Mouse (Mus musculus) embryo, embryonic 9.5 days (tissue): ENCODE measurements around the gene Tmem132b.

ENCODE experiments used
- DNase-seq: peaks from one replicate; pipeline ENCODE4 v3.0.0-alpha.2; 2017; ENCODE audit errors: extremely low spot score

Tmem132b gene

DNA sequence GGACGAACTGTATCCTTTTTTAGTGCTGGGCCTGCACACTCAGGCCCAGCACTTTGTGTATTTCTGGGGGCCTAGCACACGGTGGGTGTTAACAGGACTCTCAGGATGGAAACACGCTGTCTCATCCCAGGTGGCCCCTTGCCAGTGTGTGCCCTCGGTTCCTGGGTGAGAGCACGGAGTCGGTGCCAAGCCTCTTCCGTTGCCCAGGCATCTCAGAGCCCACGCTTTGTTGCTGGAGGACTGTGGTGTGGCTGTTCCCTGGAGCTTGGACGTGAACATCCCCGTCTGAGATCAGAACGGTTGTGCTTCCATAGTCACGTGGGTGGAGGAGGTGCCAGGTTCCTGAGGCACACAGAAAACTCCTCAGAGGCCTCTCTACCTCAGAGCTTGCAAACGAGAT lies 47.1 kb downstream of the Tmem132b start:
- DNase-seq: no peak

DNA sequence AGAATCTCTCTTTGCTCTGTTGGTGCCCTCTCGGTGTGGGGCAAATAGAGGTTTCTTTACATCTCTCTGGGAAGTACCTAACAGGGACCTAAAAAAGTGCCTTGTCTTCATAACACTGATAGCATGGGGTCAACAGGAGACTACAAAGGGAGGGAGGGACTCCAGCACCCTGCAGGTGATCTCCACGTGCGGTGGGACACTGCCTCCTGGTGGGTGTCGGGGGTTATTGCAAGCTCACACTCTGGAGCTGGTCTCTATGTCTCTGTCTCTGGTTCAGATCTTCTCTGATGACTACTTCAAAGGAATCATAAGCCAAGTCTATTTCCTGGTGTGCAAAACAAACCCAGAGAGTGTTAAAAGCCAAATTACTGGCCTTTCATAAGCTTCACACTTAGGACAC lies 47.6 kb downstream of the Tmem132b start:
- no peak for DNase-seq

DNA sequence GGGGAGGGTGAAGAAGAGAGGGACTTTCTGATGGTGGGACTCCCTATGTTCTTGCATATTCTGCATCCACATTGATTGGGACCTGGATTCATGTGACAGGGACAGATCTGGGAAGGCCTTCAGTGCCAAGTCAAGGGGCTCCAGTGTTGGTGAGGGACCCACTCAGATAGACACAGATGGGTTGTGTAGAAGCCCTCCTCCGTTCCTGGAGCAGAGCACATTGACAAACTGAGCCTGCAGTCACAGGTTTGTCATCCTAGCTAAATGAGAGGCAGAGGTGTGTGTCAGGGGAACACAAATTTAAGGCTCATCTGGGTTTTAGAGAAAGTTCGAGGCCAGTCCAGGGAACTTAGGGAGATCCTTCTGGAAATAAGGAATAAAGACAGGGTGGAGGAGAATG lies 51.7 kb downstream of the Tmem132b start:
- DNase-seq: no peak

DNA sequence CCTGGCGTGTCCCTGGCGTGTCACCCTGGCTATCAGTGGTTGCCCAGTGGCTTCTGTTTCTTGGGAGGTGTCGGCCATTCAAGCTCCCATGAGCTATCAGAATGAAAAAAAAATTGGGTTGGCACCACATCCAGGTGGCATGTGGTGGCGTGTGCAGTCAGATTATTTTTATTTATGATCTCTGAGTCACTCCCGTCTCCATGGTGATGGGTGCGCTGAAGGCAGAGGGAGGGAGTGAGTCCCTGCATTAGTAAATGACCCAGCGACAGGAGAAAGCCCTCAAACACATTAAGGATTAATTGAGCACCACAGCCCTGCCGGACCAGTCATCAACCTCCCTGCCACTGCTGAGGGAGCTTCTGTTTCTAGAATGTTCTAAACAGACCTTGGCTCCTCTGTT lies 52.3 kb downstream of the Tmem132b start:
- DNase-seq: no peak

DNA sequence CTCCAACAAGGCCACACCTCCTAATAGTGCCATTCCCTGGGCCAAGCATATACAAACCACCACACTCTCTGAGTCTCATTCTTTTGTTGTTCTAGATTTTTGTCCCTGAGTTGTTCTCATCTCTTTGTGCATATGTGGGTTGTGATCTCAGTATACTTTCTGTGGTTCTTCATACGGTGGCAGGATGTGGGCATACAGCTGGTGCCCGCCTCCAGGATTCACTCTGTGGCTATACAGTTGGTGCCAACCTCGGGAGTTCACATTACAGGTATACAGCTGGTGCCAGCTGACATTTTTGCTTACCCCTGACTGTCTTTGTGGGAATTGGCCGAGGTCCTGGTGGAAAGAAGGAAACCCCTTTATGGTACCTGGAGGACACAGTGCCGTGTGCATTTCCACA lies 53.6 kb downstream of the Tmem132b start:
- DNase-seq: no peak

DNA sequence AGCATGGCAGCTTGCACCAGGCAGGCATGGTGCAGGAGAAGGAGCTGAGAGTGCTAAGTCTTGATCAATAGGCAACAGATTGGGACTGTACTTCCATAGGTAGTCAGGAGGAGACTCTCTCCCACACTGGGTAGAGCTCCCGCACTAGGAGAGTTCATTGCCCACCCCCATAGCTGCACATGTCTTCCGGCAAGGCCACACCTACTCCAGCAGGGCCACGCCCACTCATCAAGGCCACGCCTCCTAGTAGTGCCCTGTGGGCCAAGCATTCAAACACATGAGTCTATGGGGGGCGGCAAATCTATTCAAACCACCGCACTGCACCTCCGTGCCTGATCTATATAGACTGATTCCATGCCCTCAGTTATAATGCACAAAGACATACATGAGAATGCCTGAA lies 56.6 kb downstream of the Tmem132b start:
- DNase-seq: no peak

DNA sequence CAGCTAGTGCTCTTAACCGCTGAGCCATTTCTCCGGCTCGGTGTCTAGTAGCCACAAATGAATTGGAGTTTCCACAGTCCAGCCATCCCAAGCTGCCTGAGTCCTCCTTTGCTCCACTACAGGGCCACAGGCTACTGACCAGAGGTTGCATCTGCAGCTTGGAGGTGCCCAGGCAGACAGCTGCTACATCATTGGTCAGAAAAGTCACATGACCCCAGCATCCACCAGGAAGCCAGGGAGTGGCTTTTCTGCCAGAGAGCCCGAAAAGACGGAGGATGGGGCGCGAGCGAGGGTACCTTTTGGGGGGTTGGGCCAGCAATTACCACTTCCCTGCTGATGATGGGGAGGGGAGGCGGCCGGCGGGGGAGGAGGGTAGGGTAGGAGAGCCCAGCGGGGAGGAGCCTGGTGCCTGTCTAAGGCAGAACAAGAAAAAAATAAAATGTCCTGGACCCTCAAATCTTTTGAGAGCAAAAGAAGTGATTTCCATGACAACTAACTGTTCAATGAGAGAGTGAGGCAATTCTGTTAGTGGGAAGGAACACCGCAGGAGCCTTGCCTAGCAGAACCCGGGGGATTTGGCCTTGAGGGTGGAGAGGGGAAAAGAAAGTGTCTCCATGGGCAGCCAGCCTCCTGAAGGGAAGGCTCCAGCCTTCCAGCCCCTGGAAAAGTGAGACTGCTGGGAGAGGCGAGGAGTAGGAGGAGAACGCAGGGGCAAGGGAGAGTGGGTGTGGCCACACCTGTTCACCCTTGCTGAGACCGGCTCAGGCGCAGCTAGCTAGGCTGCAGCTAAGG lies 57.5 kb downstream of the Tmem132b start:
- DNase-seq: peak; percentile 59

DNA sequence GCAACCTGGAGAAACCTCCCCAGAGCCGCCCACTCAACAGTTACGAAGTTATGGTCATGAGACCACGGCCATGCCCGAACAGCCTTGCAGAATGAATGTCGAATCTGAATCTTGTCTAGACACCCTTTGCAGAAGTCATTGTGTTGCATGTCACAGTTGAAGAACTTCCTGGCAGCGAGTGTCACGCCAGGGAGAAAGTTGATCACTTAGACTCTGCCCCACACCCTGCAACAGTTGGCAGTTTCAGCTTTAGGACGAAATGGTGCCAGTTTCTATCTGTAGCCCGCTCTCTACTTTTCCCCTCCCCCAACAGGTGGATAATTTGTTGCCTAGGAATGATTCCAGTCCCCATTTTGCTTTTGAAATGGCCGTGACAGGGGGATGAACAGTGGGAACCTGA lies 66.5 kb downstream of the Tmem132b start:
- DNase-seq: no peak

DNA sequence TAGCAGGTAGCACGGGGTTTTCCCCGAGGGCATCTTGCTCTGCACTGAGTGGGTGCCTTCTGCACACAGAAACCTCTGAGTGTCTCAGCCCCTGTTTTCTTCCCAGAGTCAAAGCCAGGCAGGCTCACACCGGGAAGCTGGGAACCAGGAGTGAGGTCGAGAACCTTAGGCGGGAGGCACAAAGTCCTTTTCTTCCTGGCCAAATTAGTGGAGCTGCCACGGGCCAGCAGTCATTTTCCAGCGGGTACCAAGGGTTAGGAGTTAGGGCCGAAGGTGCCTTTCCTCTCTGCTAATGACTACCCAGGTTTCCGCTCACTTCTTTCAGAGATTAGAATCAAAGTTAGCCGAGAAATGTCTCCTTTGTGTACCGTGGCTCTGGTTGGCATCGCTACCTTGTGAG lies 75.6 kb downstream of the Tmem132b start:
- DNase-seq: no peak

DNA sequence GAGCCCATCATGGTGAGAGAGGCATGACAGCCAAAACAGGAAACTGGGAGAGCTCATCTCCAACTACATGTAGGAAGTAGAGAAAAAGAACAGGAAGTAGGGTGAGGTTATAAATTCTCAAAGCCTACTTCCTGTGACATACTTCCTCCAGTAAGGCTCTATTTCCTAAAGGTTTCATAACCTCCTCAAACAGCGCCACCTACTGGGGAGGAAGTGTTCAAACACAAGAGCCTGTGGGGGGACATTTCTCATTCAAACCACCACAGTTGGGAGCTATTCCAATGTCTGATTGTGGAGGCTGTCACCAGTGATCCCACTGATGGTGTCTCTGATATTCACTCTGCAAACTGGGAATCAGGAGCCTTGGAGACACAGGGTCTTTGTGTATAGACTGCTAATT lies 78.4 kb downstream of the Tmem132b start:
- DNase-seq: no peak

DNA sequence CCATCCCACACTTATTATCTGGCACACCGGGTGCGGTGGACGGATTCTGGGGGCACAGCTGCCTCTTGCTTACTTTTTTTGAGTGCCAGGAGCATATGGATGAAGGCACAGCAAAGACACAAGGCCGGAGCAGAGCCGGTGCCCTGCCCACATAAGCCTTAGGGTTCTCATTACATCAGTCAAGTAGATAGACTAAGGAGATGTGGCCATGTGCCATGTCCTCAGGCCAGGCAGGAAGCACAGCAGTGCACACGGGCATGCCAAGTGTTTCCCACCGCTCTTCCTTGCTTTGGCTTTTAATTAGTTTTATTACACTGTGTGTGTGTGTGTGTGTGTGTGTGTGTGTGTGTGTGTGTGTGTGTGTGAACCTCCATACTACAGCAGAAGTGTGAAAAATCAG lies 80.9 kb downstream of the Tmem132b start:
- no peak for DNase-seq

DNA sequence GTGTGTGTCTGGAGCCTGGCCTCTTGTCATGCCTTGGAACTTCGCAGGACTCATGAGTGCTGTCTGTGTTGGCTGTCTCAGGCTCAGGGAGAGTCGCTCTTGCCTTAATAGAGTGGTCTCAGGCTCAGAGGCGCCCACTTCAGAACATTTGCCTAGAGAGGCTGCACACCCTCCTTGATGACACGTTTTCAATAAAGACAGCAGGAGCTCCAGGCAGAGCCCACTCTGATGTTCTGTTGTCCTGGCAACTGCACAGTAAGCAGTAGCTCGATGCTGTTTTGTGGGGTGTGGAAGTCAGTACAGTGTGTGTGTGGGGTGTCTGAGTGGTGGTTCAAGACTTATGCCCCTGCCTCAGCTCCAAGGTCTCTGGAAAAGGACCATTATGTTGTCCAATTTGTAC lies 81.6 kb downstream of the Tmem132b start:
- no peak for DNase-seq

DNA sequence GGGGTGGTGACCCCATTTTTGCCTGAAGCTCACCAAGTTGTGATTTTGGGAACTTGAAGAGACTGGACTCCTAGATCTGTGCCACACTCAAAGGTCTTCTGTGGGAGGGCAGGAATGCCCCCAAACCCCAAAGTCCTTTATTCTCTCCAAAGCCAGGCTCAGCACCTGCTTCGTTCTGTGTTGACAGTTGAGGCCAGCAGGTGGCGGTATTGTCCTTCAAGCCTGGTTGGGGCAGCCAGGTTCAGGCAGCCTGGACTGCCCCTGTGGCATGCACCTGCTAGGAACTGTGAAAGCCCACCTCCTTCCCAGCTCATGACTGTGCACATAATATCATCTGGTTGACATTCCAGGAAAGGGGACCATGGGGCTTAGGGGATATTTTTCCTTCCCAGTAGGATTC lies 82.8 kb downstream of the Tmem132b start:
- no peak for DNase-seq

DNA sequence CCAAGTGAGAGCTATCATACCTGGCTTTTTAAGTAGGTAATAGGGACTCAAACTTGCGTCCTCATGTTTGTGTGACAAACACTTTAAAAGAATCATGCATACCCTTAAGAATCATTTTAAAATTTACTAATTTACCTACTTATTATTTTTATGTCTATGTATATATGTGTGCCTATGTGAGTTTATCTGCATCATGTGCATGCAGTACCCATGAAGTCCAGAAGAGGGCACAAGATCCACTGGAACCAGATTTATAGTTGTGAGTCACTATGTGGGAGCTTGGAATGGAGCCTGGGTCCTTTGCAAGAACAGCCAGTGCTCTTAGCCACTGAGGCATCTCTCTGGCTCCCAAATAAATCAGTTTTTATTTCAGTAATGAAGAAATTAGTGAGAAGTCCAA lies 85.5 kb downstream of the Tmem132b start:
- no peak for DNase-seq

DNA sequence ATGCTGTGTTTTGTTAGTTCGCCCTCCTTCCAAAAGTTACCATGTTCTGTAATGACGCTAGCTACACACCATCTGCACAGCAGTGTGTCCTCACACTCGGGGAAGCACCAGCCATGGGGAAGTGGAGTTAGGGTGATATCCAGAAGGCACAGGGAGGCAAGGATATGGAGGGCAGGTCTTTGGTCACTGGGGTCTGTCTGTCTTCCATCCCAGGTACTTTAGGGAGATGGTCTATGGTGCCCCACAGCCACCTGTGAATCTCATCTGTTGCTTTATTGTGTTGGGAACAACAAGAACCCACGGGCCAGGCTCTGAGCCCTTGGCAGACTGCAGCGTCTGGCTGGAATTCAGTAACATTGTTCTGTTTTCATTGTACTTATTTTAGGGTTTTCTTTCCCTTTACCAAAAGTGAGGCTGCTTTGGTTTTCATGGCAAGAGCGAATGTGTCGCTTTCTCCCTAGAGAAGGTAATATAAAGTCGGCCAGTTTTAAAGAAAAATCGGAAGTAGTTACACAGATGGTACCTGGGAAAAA lies 96.3 kb downstream of the Tmem132b start:
- no peak for DNase-seq

DNA sequence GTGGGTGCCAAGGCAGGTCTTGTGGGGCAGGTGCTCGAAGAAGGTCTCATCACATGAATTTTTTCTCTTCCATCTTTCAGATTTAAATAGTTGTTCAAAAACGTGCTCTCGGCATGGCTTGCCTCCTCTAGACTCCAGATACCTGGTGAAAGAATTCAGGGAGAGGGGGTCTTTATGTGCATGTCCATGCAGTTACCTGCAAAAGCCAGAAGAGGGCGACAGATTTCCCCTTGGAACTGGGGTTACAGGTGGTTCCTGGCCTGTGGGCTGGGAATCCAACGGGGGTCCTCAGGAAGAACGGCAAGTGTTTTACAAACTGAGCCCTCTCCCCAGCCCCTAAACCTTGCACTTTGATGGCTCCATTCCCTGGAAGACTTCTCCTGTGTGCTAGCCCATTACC lies 103.1 kb downstream of the Tmem132b start:
- DNase-seq: no peak

DNA sequence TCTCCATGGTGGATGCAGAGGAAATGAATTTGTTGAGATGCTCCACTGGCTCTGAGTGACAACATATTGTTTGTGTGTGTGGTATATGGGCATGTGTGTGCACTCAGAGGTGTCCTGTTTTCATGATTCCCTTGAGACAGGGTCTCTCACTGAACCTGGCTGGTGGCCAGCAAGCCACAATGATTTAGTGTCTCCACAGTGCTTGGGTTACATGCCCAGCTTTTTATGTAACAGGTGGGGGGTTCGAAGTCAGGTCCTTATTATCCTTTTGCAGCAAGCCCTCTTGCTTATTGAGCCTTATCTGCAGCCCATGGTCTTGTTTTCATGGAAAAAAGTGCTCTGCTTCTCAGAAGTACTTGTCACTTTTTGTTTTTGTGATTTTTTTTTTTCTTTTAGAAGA lies 109.4 kb downstream of the Tmem132b start:
- DNase-seq: no peak

DNA sequence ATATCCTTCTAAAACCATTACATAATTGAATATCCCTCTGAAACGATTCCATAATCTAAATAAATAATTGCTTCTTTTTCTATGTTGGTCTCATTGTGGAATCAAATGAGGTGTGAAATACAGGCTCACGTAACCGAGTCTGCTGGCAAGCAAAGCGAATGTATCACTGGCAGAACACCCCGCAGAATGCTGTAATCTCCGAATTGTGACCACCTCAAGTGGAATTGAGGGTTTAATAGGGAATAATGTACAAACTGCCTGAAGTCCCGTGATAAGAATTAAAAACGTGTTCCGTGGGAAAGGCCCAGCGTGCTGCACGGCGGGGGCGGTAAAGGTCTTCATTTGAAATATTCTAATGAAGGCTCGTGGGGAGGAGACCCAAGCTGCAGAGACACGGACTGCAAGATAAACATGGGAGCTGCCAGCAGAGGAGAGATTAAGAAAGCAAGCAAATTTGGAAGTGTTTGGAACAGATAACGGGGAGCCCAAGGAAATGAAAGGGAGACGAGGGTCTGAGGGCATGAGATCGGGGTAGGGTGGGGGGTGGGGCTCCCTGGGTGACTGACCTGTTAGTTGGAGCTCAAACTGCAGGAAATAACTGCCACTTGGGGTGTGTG lies 110.1 kb downstream of the Tmem132b start:
- DNase-seq: no peak

DNA sequence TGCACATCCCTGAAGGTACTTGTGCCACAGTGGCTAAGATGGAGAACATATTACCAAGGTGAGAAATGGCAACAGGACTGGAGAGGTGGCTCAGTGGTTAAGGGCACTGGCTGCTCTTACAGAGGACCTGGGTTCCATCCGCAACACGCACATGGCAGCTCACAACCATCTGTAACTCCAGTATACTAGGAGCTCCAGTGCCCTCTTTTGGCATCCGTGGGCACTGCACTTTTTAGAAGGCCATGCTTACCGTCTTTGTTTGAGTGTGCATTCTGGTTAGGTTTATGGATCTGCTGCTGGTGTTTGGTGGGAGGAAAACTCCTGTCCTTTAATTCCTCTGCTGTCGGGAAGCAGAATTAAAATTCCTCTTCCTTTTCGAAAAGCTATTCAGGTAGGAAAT lies 116.7 kb downstream of the Tmem132b start:
- no peak for DNase-seq

DNA sequence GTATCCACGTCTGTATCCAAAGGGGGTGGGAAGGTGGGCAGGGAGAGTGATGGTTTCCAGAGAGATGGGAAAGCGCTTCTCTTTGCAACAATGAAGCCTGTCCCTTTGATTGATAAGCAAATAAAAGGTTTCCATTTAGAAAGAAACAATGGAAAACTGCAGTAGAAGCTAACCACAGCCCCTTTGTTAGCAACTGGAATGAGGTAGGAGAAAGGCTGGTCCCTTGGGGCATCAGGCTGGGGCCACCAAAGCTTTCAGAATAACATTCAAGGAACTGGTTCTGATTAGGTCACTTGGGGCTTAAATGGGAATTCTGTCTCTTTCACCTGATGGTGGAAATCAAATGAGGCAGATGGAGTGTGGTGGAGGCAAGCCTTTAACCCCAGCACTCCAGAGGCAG lies 118.4 kb downstream of the Tmem132b start:
- peak; percentile 15 for DNase-seq

DNA sequence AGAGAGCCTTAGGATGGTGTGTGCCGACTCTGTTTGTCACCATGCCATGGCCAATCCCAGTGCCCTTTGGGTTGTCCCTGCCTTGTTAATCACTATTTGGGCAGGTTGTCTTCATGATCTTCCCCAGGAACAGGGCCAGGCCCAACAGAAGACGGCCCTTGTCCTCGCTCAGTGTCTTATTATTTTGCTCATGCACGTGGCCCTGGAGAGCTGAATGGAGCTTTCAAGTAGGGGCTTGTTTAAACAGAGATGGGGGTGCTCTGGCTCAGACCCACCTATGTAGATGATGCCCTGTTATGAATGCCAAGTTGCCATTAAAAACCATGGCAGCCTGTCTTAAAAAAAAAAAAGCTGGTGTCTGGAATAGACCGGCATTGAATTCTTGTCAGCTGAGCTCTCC lies 126.5 kb downstream of the Tmem132b start:
- no peak for DNase-seq

DNA sequence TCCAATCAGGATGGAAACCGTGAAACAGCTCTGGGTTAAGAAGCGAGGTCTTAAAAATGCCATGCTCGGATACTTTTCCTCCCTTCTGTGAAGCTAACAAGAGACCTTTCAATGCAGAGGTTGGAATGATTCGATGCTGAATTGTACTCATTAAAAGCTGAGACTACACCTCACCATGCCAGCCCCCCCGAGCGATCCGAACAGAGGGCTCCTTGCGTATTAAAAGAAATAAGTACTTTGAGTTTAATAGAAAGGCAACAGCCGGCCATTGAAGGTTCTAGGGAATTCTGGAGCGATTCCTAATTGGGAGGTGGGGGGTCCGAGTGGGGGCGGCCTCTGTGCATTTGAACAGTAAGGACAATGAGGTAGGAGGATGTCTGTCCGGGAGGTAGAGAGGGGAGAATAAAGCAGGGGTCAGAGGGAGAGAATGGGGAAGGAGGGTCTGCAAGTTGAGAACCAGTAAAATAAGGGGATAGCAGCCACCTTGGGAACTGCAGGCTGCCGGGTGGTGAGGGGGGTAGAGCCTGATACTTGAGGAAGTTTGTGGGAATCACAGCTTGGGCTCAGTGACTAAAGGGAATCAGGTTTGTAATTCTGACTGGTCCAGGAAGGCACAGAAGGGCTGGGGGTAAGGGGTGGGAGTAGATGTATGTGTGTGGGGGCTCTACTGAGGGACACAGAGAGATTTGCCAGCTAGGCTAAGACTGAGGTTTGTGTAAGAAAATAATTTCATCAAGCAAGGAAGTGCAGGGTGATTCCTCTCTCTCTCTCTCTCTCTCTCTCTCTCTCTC lies 127.6 kb downstream of the Tmem132b start:
- peak; percentile 11 for DNase-seq

DNA sequence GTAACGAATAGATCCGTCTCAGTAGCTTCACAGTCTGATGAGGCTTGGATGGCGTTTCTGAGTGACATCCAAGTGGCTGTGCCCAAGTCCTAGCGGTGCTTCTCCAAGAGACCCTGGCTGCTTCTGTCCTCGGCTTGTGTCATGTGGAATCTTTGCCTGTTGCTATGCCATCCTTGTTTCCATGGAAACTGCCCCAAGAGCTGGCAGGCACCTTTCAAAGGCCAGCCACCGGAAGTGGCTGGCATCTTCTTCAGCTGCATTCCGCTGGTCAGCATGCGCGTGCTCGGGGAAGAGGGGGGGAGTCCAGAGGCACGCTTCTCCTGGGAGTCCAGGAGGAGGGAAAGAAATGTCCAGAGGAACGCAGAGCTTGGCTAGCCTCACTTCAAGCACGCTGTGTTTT lies 144.0 kb downstream of the Tmem132b start:
- DNase-seq: peak; percentile 15
